Mouse (Mus musculus) gastrocnemius, adult 2 months (tissue): ENCODE data around the gene Grin1. TPM values are rescaled to one million over a fixed set of nuclear protein-coding genes. Genes with fewer than 3 reads are reported as not detected.

Source experiments
- DNase-seq: peaks from one replicate; pipeline ENCODE4 v3.0.0; 2022
- H3K27ac ChIP-seq: fragments of 200-600 bp; 2 replicates; pipeline ENCODE4 v1.8.1; 2022; ENCODE audit warnings: mild to moderate bottlenecking
- H3K4me3 ChIP-seq: fragments of 200-600 bp; 2 replicates; pipeline ENCODE4 v1.8.1; 2022; ENCODE audit warnings: mild to moderate bottlenecking, moderate library complexity
- CTCF ChIP-seq: fragments of 200-600 bp; IDR thresholded peaks from 2 replicates; pipeline ENCODE4 v1.8.1; 2022; ENCODE audit warnings: antibody characterized with exemption, mild to moderate bottlenecking, moderate library complexity
- intact Hi-C: fragments of 180-260 bp; cut with DNase I; formaldehyde crosslinking; loops from one replicate; pipeline ENCODE4 v1.15.1; 2025
- total RNA-seq, 2 experiments: library from RNA; stranded (reverse); gene quantifications; 2 replicates each; pipeline ENCODE4 v1.2.3; 2021

Gene Grin1
- total RNA-seq, 2 experiments from 2014 or later, result not detected

GRCm38 (mm10) chr2:25338303-25338702, 19.3 kb upstream of the Grin1 start:
- DNase-seq, result no peak
- Histone ChIP-seq H3K4me3 (no peak overlapping the region), H3K27ac (no peak overlapping the region)
- intact Hi-C loops, result no loop called here
- TF ChIP-seq CTCF, result no peak

- Histone ChIP-seq H3K4me3 (peak overlapping the region; percentile 91), H3K27ac (no peak overlapping the region)
- intact Hi-C loops, result loop anchor here (5.0 kb wide), 3 partner anchors 61 to 141 kb away; partner anchors contain the start of genes Anapc2, Ssna1 and Tmem203
- no peak for DNase-seq
- no peak for TF ChIP-seq CTCF
Measured at GRCm38 (mm10) chr2:25333569-25333968, 14.6 kb upstream of the Grin1 start.

- H3K27ac ChIP-seq, result peak within 1 kb of the TSS; percentile 89
- peak; percentile 39 for TF ChIP-seq CTCF
- peak within 1 kb of the TSS; percentile 91 for H3K4me3 ChIP-seq
- peak; percentile 99 for DNase-seq
- intact Hi-C loops, result loop anchor here (5.0 kb wide), 3 partner anchors 60 to 140 kb away; partner anchors contain the start of genes Anapc2, Ssna1 and Tmem203
Measured at GRCm38 (mm10) chr2:25332286-25333160, 13.5 kb upstream of the Grin1 start, which contains the start of gene Man1b1. Gene Man1b1, plus strand, starts transcription at chr2:25332338.

GRCm38 (mm10) chr2:25331470-25331869, 12.5 kb upstream of the Grin1 start:
- no peak for DNase-seq
- intact Hi-C loops, result loop anchor here (5.0 kb wide), 3 partner anchors 59 to 139 kb away; partner anchors contain the start of genes Anapc2, Ssna1 and Tmem203
- peak overlapping the region; percentile 91 for H3K4me3 ChIP-seq
- no peak overlapping the region for H3K27ac ChIP-seq
- TF ChIP-seq CTCF, result no peak

- peak; percentile 60 for TF ChIP-seq CTCF
- intact Hi-C loops, result loop anchor here (10.0 kb wide), 1 partner anchor 204 kb away; no protein-coding TSS in a partner anchor
- H3K4me3 ChIP-seq, result no peak overlapping the region
- DNase-seq, result no peak
- H3K27ac ChIP-seq, result no peak overlapping the region
Measured at GRCm38 (mm10) chr2:25328440-25328839, 9.5 kb upstream of the Grin1 start.

GRCm38 (mm10) chr2:25326036-25326435, 7.0 kb upstream of the Grin1 start:
- TF ChIP-seq CTCF, result no peak
- H3K27ac ChIP-seq, result no peak overlapping the region
- no peak for DNase-seq
- H3K4me3 ChIP-seq, result no peak overlapping the region
- intact Hi-C loops, result loop anchor here (10.0 kb wide), 1 partner anchor 201 kb away; no protein-coding TSS in a partner anchor

GRCm38 (mm10) chr2:25320084-25320483, 1.1 kb upstream of the Grin1 start:
- DNase-seq, result no peak
- intact Hi-C loops, result loop anchor here (10.0 kb wide), 1 partner anchor 195 kb away; no protein-coding TSS in a partner anchor
- Histone ChIP-seq H3K27ac (no peak overlapping the region), H3K4me3 (no peak overlapping the region)
- no peak for TF ChIP-seq CTCF

- Histone ChIP-seq H3K4me3 (peak overlapping the region; percentile 39; the same call in 1 of the 2 replicates), H3K27ac (no peak overlapping the region)
- DNase-seq, result no peak
- no peak for TF ChIP-seq CTCF
- intact Hi-C loops, result no loop called here
Measured at GRCm38 (mm10) chr2:25318119-25318966, 644 bp downstream of the Grin1 start.

GRCm38 (mm10) chr2:25311491-25311891, 7.5 kb downstream of the Grin1 start:
- intact Hi-C loops, result no loop called here
- DNase-seq, result no peak
- Histone ChIP-seq H3K4me3 (no peak overlapping the region), H3K27ac (no peak overlapping the region)
- no peak for TF ChIP-seq CTCF

GRCm38 (mm10) chr2:25310969-25311368, 8.0 kb downstream of the Grin1 start:
- DNase-seq, result no peak
- Histone ChIP-seq H3K27ac (no peak overlapping the region), H3K4me3 (no peak overlapping the region)
- intact Hi-C loops, result no loop called here
- no peak for TF ChIP-seq CTCF

- intact Hi-C loops, result no loop called here
- Histone ChIP-seq H3K27ac (no peak overlapping the region), H3K4me3 (no peak overlapping the region)
- no peak for DNase-seq
- TF ChIP-seq CTCF, result no peak
Measured at GRCm38 (mm10) chr2:25310180-25310579, 8.8 kb downstream of the Grin1 start.

GRCm38 (mm10) chr2:25305587-25306359, 13.2 kb downstream of the Grin1 start:
- no peak overlapping the region for H3K27ac ChIP-seq
- DNase-seq, result no peak
- intact Hi-C loops, result no loop called here
- no peak for TF ChIP-seq CTCF
- H3K4me3 ChIP-seq, result peak overlapping the region; percentile 68
